Mouse (Mus musculus): ENCODE results near the gene Upk3a. TPM values are rescaled to one million over a fixed set of nuclear protein-coding genes. Genes with fewer than 3 reads are reported as not detected.

Gene Upk3a
- polyA plus RNA-seq, 1 experiment, result not detected

- H3ac ChIP-seq (ENCODE audit: control insufficient read depth, insufficient read length), result no peak overlapping the region
- H3K4me3 ChIP-seq, result no peak overlapping the region
- no peaks in the 10 kb centered on the region for H3K79me2 ChIP-seq (ENCODE audit: control insufficient read depth, insufficient read depth)
- TF ChIP-seq POLR2A (IDR thresholded peaks at IDR 0.05; ENCODE audit: insufficient read length, low read depth) (no peak), MYOG (IDR thresholded peaks at IDR 0.05; ENCODE audit: control insufficient read depth in 1 of 3, insufficient read depth in 1 of 3, insufficient read length in 2 of 3, low read depth in 2 of 3) (no peak), MAX (IDR thresholded peaks at IDR 0.05; ENCODE audit: low read depth) (no peak), MYOD1 (IDR thresholded peaks at IDR 0.05; ENCODE audit: control insufficient read depth in 1 of 3, insufficient read length in 2 of 3, low read depth in 2 of 3) (no peak), TCF3 (IDR thresholded peaks at IDR 0.05; ENCODE audit: insufficient read length, low read depth) (no peak), USF1 (IDR thresholded peaks at IDR 0.05; ENCODE audit: low read depth) (no peak), SRF (IDR thresholded peaks at IDR 0.05; ENCODE audit: control insufficient read depth, insufficient read length, low read depth) (no peak), CEBPB (IDR thresholded peaks at IDR 0.05; ENCODE audit: insufficient read depth, poor library complexity, severe bottlenecking) (no peak), E2F4 (IDR thresholded peaks at IDR 0.05; ENCODE audit: insufficient read depth) (no peak), REST (IDR thresholded peaks at IDR 0.05; ENCODE audit: insufficient read depth, insufficient read length) (no peak), POLR2AphosphoS2 (IDR thresholded peaks at IDR 0.05; ENCODE audit: insufficient read length, low read depth) (no peak), TCF12 (IDR thresholded peaks at IDR 0.05; ENCODE audit: insufficient read depth, poor library complexity, severe bottlenecking) (no peak)
- H3K27me3 ChIP-seq (ENCODE audit: control insufficient read depth, insufficient read depth, insufficient read length), result no peaks in the 10 kb centered on the region
- H3K36me3 ChIP-seq (ENCODE audit: control insufficient read depth, insufficient read depth), result no peaks in the 10 kb centered on the region
- no peak overlapping the region for H3K4me2 ChIP-seq (ENCODE audit: low read depth)
Observed at GRCm38 (mm10) chr15:84997768-84998454, 19.0 kb upstream of the Upk3a start.

- Histone ChIP-seq H3K36me3 (ENCODE audit: control insufficient read depth, insufficient read depth) (no peaks in the 10 kb centered on the region), H3K27me3 (ENCODE audit: control insufficient read depth, insufficient read depth, insufficient read length) (no peaks in the 10 kb centered on the region)
- TF ChIP-seq POLR2A (IDR thresholded peaks at IDR 0.05; ENCODE audit: insufficient read length, low read depth) (no peak), MYOD1 (IDR thresholded peaks at IDR 0.05; ENCODE audit: control insufficient read depth in 1 of 3, insufficient read length in 2 of 3, low read depth in 2 of 3) (no peak), USF1 (IDR thresholded peaks at IDR 0.05; ENCODE audit: low read depth) (no peak), CEBPB (IDR thresholded peaks at IDR 0.05; ENCODE audit: insufficient read depth, poor library complexity, severe bottlenecking) (no peak), REST (IDR thresholded peaks at IDR 0.05; ENCODE audit: insufficient read depth, insufficient read length) (no peak), TCF12 (IDR thresholded peaks at IDR 0.05; ENCODE audit: insufficient read depth, poor library complexity, severe bottlenecking) (no peak), POLR2AphosphoS2 (IDR thresholded peaks at IDR 0.05; ENCODE audit: insufficient read length, low read depth) (no peak), MYOG (IDR thresholded peaks at IDR 0.05; ENCODE audit: control insufficient read depth in 1 of 3, insufficient read depth in 1 of 3, insufficient read length in 2 of 3, low read depth in 2 of 3) (no peak), MAX (IDR thresholded peaks at IDR 0.05; ENCODE audit: low read depth) (no peak), SRF (IDR thresholded peaks at IDR 0.05; ENCODE audit: control insufficient read depth, insufficient read length, low read depth) (no peak), TCF3 (IDR thresholded peaks at IDR 0.05; ENCODE audit: insufficient read length, low read depth) (no peak), E2F4 (IDR thresholded peaks at IDR 0.05; ENCODE audit: insufficient read depth) (no peak)
Observed at GRCm38 (mm10) chr15:84999911-85000310, 17.0 kb upstream of the Upk3a start.

GRCm38 (mm10) chr15:85000984-85001982 is 15.7 kb upstream of the Upk3a start:
- no peaks in the 10 kb centered on the region for H3K27me3 ChIP-seq (ENCODE audit: control insufficient read depth, insufficient read depth, insufficient read length)
- H3K4me2 ChIP-seq (ENCODE audit: low read depth), result peak overlapping the region; percentile 22
- no peaks in the 10 kb centered on the region for H3K79me2 ChIP-seq (ENCODE audit: control insufficient read depth, insufficient read depth)
- TF ChIP-seq MYOG (IDR thresholded peaks at IDR 0.05; ENCODE audit: control insufficient read depth in 1 of 3, insufficient read depth in 1 of 3, insufficient read length in 2 of 3, low read depth in 2 of 3) (no peak), MYOD1 (IDR thresholded peaks at IDR 0.05; ENCODE audit: control insufficient read depth in 1 of 3, insufficient read length in 2 of 3, low read depth in 2 of 3) (peak in 1 of 3 experiments; percentile 3)
- H3K36me3 ChIP-seq (ENCODE audit: control insufficient read depth, insufficient read depth), result no peaks in the 10 kb centered on the region
- no peak overlapping the region for H3ac ChIP-seq (ENCODE audit: control insufficient read depth, insufficient read length)
- no peak overlapping the region for H3K4me3 ChIP-seq

More at GRCm38 (mm10) chr15:84999911-85000310, 17.0 kb upstream of the Upk3a start:
- Histone ChIP-seq H3K79me2 (ENCODE audit: control insufficient read depth, insufficient read depth) (no peaks in the 10 kb centered on the region), H3K4me3 (no peak overlapping the region), H3K4me2 (ENCODE audit: low read depth) (no peak overlapping the region), H3ac (ENCODE audit: control insufficient read depth, insufficient read length) (no peak overlapping the region)

- TF ChIP-seq TCF3 (IDR thresholded peaks at IDR 0.05; ENCODE audit: insufficient read length, low read depth) (no peak), TCF12 (IDR thresholded peaks at IDR 0.05; ENCODE audit: insufficient read depth, poor library complexity, severe bottlenecking) (no peak), MAX (IDR thresholded peaks at IDR 0.05; ENCODE audit: low read depth) (no peak), MYOG (IDR thresholded peaks at IDR 0.05; ENCODE audit: control insufficient read depth in 1 of 3, insufficient read depth in 1 of 3, insufficient read length in 2 of 3, low read depth in 2 of 3) (no peak), REST (IDR thresholded peaks at IDR 0.05; ENCODE audit: insufficient read depth, insufficient read length) (no peak), USF1 (IDR thresholded peaks at IDR 0.05; ENCODE audit: low read depth) (no peak), SRF (IDR thresholded peaks at IDR 0.05; ENCODE audit: control insufficient read depth, insufficient read length, low read depth) (no peak), POLR2AphosphoS2 (IDR thresholded peaks at IDR 0.05; ENCODE audit: insufficient read length, low read depth) (no peak), POLR2A (IDR thresholded peaks at IDR 0.05; ENCODE audit: insufficient read length, low read depth) (no peak), MYOD1 (IDR thresholded peaks at IDR 0.05; ENCODE audit: control insufficient read depth in 1 of 3, insufficient read length in 2 of 3, low read depth in 2 of 3) (no peak), CEBPB (IDR thresholded peaks at IDR 0.05; ENCODE audit: insufficient read depth, poor library complexity, severe bottlenecking) (no peak), E2F4 (IDR thresholded peaks at IDR 0.05; ENCODE audit: insufficient read depth) (no peak)
- Histone ChIP-seq H3K4me2 (ENCODE audit: low read depth) (no peak overlapping the region), H3K79me2 (ENCODE audit: control insufficient read depth, insufficient read depth) (no peaks in the 10 kb centered on the region), H3ac (ENCODE audit: control insufficient read depth, insufficient read length) (no peak overlapping the region), H3K4me3 (no peak overlapping the region), H3K36me3 (ENCODE audit: control insufficient read depth, insufficient read depth) (no peaks in the 10 kb centered on the region), H3K27me3 (ENCODE audit: control insufficient read depth, insufficient read depth, insufficient read length) (peaks cover 18% of the 10 kb centered on the region)
Observed at GRCm38 (mm10) chr15:85009666-85010065, 7.3 kb upstream of the Upk3a start.

All from myocyte (in vitro differentiated cells).